Mouse (Mus musculus): ENCODE results near the gene Vmn2r68. TPM values are rescaled to one million over a fixed set of nuclear protein-coding genes. Genes with fewer than 3 reads are reported as not detected.

Gene Vmn2r68
- polyA plus RNA-seq (2015; fragmentation: Nextera tagmentation; extraction: Ambion mirVana), result not detected in 2 replicates

DNA sequence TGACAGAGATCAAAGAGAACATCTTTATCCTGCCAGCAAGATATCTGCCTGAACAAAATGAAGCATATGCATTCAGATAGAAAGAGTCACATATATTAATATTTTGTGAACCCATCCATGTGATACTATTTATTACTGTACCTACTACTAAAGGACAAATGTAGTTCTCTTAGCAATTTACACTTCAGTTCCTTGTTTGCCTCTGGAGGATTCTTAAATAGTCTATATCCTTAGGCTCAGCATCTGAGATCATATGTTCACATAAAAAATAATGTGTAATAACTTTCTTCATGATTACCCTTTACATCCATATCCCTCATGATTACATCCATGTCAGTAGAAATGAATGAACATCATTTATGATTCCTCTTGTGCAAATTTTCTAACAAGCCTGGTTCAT is at the start of gene Vmn2r68:
Vmn2r68 (minus strand) TSS at position 101 of the 400 bp plus-strand sequence.

Other genes starting within 250 kb of the Vmn2r68 start
- not detected in 2 replicates for gene Vmn2r66, start 225.5 kb downstream of the Vmn2r68 start, polyA plus RNA-seq (2015; fragmentation: Nextera tagmentation; extraction: Ambion mirVana)
- gene Vmn2r67, start 81.8 kb downstream of the Vmn2r68 start, polyA plus RNA-seq (2015; fragmentation: Nextera tagmentation; extraction: Ambion mirVana), result not detected in 2 replicates
- gene Vmn2r69, start 178.1 kb upstream of the Vmn2r68 start, polyA plus RNA-seq (2015; fragmentation: Nextera tagmentation; extraction: Ambion mirVana), result not detected in 2 replicates